Mouse (Mus musculus) lung, embryonic 15.5 days (tissue): ENCODE data around the gene Tmem120b. TPM values are rescaled to one million over a fixed set of nuclear protein-coding genes. Genes with fewer than 3 reads are reported as not detected.

Source experiments
- ATAC-seq: fragments of 200-750 bp; cut with Nextera tagmentation; 2 replicates; pipeline ENCODE4 v1.8.0; 2017; ENCODE audit warnings: moderate number of reproducible peaks, borderline replicate concordance; ENCODE audit not compliant: low FRiP score, low TSS enrichment; ENCODE audit errors: extremely low read depth
- H3K27ac ChIP-seq: fragments of 300-500 bp; sonication (generic); 2 replicates; pipeline ENCODE4 v1.5.1; 2015; ENCODE audit warnings: moderate library complexity, mild to moderate bottlenecking, inconsistent platforms
- H3K27me3 ChIP-seq: fragments of 300-500 bp; sonication (generic); 2 replicates; pipeline ENCODE4 v1.6.1; 2015; ENCODE audit warnings: inconsistent platforms
- H3K36me3 ChIP-seq: fragments of 300-500 bp; sonication (generic); 2 replicates; pipeline ENCODE4 v1.6.1; 2015; ENCODE audit warnings: inconsistent platforms
- H3K4me1 ChIP-seq: fragments of 300-500 bp; sonication (generic); 2 replicates; pipeline ENCODE4 v1.6.1; 2015; ENCODE audit warnings: inconsistent platforms
- H3K4me2 ChIP-seq: fragments of 300-500 bp; sonication (generic); 2 replicates; pipeline ENCODE4 v1.6.1; 2015; ENCODE audit warnings: inconsistent platforms, mild to moderate bottlenecking, moderate library complexity
- H3K4me3 ChIP-seq: fragments of 300-500 bp; sonication (generic); 2 replicates; pipeline ENCODE4 v1.5.1; 2015; ENCODE audit warnings: mild to moderate bottlenecking, inconsistent platforms
- H3K9ac ChIP-seq: fragments of 300-500 bp; sonication (generic); 2 replicates; pipeline ENCODE4 v1.6.1; 2015; ENCODE audit warnings: inconsistent platforms
- H3K9me3 ChIP-seq: fragments of 300-500 bp; sonication (generic); 2 replicates; pipeline ENCODE4 v1.6.1; 2016; ENCODE audit warnings: inconsistent platforms
- WGBS: fragments of 180-500 bp; shearing (Covaris S2); methylation state at CpG from one replicate; pipeline ENCODE4 v1.1.7; 2015; 5-methylcytosine and 5-hydroxymethylcytosine counted together
- polyA plus RNA-seq: library from polyadenylated mRNA; unstranded; fragments of >200 nt; fragmentation: Nextera tagmentation; extraction: Ambion mirVana; gene quantifications from 2 replicates; pipeline ENCODE4 v1.2.1, GENCODE M21; 2015

Tmem120b gene
- polyA plus RNA-seq, 1 experiment from 2014 or later, result 14.0 TPM

DNA sequence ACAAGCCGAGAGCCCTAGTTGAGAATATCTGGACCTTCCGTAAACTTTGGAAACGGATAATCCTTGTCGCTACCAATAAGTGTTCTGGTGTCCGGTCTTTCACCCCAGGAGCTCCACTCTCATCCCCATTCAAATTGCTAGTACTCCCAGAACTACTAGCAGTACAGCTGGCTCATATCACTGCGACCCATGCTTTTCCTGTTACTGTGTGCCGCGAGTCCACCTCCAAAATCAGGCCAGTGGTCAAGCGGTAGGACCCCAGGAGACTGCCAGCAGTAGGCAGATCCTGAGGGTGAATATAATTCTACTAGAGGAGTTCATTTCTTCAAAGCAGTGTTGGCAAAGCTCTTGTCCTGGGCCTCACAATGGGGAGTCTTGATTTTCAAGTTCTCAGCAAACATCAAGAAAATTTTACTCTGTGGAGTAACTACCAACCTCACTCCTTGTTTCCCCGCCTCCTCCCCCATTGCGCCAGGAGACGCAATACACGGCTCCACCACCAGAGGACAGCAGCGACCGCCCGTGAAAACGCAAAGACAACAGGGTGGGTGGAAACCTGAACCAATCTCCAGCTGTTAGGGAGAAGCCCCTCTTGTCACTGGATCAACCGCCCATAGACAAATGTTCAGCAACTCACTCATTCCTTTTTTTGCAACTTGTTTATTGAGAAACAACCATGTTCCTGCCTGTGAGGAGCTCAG is 65.0 kb downstream of the Tmem120b start:
- H3K9me3 ChIP-seq, result no peaks in the 10 kb centered on the region
- WGBS, result 11% methylated on average over 18 of the region's 18 CpGs
- no peak overlapping the region for H3K9ac ChIP-seq
- peaks cover 80% of the 10 kb centered on the region for H3K4me1 ChIP-seq
- H3K4me2 ChIP-seq, result peak overlapping the region; percentile 99
- H3K27ac ChIP-seq, result peak overlapping the region; percentile 100
- no peaks in the 10 kb centered on the region for H3K27me3 ChIP-seq
- ATAC-seq, result no peak
- no peaks in the 10 kb centered on the region for H3K36me3 ChIP-seq
- peak overlapping the region; percentile 43 for H3K4me3 ChIP-seq

DNA sequence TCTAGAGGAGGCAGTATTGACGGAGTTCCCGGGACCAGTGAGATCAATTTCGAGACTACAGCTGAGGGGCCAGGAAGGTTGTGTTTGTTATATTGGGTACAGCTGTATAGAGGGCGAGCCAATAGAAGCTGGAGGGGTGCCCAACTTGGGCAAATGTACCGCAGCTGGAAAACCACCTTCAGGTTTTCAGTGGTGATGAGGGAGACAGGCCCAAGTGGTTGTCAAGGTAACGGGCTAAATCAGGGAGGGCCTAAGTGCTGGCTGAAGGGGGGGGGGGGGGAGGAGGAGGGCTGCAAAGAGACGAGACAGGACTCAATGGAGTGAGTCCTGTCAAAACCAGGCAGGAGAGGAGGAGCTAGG is 65.5 kb downstream of the Tmem120b start:
- Histone ChIP-seq H3K4me2 (peak overlapping the region; percentile 99), H3K4me3 (no peak overlapping the region), H3K9me3 (no peaks in the 10 kb centered on the region), H3K9ac (no peak overlapping the region), H3K4me1 (peaks cover 75% of the 10 kb centered on the region), H3K36me3 (no peaks in the 10 kb centered on the region), H3K27ac (peak overlapping the region; percentile 100), H3K27me3 (no peaks in the 10 kb centered on the region)
- no peak for ATAC-seq
- 16% methylated on average over 7 of the region's 7 CpGs for WGBS

DNA sequence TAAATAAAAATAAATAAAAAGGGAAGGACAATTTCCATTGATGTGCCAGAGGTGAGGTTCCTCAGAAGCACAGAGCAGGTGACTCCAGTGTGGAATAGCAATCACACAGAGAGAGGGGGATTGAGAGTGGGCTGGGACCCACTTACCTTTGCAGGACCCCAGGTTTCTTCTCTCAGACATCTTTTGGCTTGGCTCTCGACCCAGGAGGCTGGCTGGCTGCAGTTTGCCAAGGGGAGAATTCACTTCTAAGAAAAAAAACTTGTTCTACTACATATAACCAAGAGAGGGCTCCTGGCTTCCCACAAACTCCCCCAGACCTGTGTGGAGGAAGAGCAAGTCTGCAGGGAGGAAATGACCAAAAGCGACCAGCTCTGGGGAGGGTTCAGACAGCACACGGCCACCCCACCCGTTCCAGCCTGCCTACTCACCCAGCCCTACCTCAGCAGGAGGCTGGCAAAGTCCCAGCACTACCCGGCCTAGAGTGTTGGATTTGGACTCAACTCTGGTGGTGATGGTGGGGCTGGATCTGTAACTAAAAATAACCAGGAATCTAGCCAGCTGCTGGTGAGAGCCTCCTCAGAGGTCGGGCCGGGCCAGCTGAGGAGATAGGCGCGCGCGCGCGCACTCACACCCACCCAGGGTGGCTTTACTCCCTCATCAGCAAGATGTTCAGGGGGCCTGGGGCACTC is 66.1 kb downstream of the Tmem120b start:
- Histone ChIP-seq H3K27me3 (no peaks in the 10 kb centered on the region), H3K4me1 (peaks cover 69% of the 10 kb centered on the region), H3K9me3 (no peaks in the 10 kb centered on the region), H3K9ac (peak overlapping the region; percentile 96; the same call in 1 of the 2 replicates), H3K4me3 (peak overlapping the region; percentile 57; the same call in 1 of the 2 replicates), H3K36me3 (no peaks in the 10 kb centered on the region), H3K4me2 (peak overlapping the region; percentile 99), H3K27ac (peak overlapping the region; percentile 100)
- WGBS, result 21% methylated on average over 13 of the region's 13 CpGs
- no peak for ATAC-seq

DNA sequence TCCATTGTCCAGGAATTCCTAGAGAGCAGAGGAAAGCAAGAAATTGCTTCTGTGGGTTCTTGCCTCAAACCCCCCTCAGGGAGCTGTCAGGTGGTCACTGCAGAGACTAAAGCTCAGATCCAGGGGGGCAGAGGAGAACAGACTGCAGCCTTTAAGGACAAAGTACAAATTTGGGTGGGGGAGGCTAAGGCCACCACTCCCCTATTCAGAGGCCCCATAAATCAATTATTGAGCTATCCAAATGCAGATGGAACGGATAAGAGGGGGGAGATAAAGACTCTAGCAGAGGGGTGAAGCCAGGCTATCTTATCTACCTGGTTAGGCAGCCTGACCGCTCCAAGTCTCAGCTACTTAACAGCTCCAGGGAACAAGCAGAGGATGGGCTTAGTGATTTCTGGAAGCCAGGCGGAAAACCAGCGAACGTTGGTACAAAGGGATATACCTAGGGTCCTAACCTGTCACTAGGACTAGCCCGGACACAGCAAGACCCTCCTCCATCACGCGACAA is 66.7 kb downstream of the Tmem120b start:
- Histone ChIP-seq H3K36me3 (no peaks in the 10 kb centered on the region), H3K4me2 (peak overlapping the region; percentile 99), H3K9ac (peak overlapping the region; percentile 96; the same call in 1 of the 2 replicates), H3K9me3 (no peaks in the 10 kb centered on the region), H3K4me1 (peaks cover 69% of the 10 kb centered on the region), H3K27ac (peak overlapping the region; percentile 100), H3K27me3 (no peaks in the 10 kb centered on the region), H3K4me3 (peak overlapping the region; percentile 57)
- WGBS, result 23% methylated on average over 8 of the region's 8 CpGs
- no peak for ATAC-seq

DNA sequence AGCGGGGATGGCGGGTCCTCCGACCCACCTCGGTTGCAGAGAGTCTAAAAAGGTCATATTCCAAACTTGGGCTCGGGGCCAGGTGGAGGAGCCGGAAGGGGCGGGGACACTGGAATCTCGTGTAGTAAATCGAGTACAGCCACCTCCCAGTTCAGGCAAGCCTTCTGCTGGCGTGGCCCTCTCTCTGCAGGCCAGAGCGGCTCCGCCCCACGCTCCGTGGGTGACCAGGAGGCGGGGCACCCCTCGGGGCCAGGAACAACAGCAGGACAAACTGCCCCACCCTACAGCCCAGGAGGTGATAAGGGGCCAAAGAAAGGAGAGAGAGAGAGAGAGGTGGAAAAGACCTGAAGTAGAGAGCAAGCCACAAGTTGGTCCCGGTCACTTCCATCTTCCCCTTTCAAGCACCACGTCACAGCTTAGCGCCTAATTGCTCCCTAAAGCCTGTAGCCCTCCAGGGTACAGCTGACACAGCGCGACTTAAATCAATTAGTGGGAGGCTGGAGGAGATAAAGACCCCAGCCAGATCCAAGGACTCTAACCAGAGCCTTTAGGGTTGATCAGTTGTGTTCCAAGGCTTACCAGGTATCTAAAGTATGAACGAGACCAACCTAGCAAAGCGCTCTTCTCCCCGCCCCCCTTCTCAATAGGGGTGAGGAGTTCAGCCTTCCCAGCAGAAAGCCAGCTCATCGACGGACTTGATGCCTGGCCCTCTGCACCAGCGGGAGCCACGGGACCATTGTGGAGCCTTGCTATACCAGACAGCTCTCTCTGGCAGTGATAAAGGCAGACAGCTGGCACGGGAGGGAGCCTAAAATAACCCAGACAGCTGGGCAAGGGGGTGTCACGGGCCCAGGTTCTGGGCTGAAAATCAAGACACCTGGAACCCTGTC is 67.5 kb downstream of the Tmem120b start:
- H3K27me3 ChIP-seq, result no peaks in the 10 kb centered on the region
- H3K4me2 ChIP-seq, result peak overlapping the region; percentile 99
- H3K9me3 ChIP-seq, result no peaks in the 10 kb centered on the region
- peak; percentile 8 for ATAC-seq
- no peaks in the 10 kb centered on the region for H3K36me3 ChIP-seq
- peak overlapping the region; percentile 96 for H3K9ac ChIP-seq
- H3K4me1 ChIP-seq, result peaks cover 66% of the 10 kb centered on the region
- WGBS, result 2% methylated on average over 30 of the region's 30 CpGs
- H3K4me3 ChIP-seq, result peak overlapping the region; percentile 57
- H3K27ac ChIP-seq, result peak overlapping the region; percentile 100

DNA sequence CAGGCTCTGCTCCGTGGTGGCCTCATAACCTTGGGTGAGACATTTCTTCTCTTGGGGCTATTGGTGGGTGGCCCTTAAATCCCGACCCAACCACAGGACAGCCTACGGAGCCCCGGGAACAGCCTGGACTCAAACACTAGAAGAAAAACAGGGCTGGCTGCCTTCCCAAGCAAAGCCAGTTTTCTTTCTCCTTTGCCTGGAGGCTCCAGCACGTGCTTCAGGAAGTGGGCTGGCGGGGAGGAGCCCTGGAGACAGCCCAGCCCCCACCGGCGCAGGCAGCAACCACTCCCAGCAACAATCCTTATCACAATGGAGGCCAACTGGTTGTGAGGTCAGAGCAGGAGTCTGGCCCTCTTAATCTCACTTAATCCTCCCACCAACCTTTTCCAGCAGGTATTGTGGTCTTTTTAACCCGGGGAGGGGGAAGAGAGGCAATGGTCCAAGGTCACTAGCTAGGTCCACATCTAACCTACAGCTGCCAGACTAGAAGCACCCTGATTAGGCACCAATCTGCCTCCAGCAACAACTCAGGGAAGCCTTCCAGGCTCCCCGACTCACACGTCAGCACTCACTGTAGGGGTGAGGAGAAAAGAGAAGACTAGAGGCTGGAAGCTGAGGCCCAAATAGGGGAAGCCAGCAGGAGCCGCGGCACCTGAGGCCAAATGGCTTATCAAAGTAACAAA is 68.3 kb downstream of the Tmem120b start:
- WGBS, result 1% methylated on average over 13 of the region's 13 CpGs
- no peaks in the 10 kb centered on the region for H3K36me3 ChIP-seq
- no peaks in the 10 kb centered on the region for H3K27me3 ChIP-seq
- H3K27ac ChIP-seq, result peak overlapping the region; percentile 100
- peak; percentile 44 for ATAC-seq
- peak overlapping the region; percentile 96 for H3K9ac ChIP-seq
- peak overlapping the region; percentile 99 for H3K4me2 ChIP-seq
- no peaks in the 10 kb centered on the region for H3K9me3 ChIP-seq
- H3K4me3 ChIP-seq, result peak overlapping the region; percentile 57
- H3K4me1 ChIP-seq, result peaks cover 65% of the 10 kb centered on the region

DNA sequence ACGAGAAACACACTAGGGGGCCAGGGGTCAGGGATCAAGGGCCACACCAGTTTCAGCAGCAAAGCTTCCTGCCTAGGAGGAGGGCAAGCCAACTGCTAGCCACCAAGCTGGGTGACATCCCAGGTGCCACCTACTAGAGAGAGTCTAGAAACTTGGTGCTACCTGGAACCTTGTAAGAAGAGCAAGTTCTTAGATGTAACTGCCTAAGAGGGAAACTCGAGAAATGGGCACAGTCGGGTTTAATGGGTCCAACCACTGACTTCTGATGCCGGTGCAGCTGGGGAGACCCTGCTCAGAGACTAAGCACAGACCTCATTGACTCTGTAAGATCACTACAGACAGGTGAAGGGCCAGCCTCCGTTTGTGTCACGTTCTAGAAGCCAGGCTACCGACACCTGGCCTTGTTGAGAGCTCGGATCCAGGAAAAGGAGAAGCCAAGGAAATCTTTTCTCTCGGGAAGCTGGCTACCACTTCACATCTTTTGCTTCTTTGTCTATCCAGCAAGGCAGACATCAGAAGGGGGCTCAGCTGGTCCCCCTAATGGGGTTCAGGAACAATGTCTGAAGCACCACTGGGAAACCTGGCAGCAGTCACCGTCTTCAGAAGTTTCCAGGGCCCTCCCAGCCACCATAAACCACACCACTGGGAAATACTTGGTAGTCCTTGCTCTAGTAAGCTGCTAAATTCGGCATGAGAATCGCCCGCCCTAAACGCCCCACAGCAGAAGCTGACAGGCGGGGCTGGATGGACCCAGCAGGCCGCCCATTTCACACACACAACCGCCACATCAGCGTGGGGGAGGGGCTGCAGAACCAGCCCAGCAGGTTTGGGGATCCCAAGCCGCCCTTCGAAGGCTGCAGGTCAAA is 69.1 kb downstream of the Tmem120b start:
- 3% methylated on average over 20 of the region's 20 CpGs for WGBS

DNA sequence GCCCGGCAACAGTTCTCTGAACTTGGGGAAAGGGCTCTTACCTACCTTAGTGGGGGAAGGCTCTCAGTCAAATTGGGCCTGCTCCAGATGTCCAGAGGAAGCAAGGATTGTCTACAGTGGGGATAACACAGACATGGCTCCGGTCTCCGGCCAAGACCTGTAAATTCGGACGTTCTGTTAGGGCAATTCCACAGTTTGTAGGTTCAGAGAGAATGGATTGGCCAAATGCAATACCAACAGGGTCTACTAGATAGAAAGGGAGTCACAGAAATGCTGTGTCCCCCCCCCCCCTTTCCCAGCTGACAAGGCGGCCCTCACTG is 69.7 kb downstream of the Tmem120b start:
- Histone ChIP-seq H3K4me1 (peaks cover 52% of the 10 kb centered on the region), H3K27ac (peak overlapping the region; percentile 100), H3K4me2 (peak overlapping the region; percentile 99), H3K9ac (peak overlapping the region; percentile 96), H3K4me3 (peak overlapping the region; percentile 57), H3K27me3 (no peaks in the 10 kb centered on the region), H3K36me3 (no peaks in the 10 kb centered on the region), H3K9me3 (no peaks in the 10 kb centered on the region)
- under 1% methylated on average over 6 of the region's 6 CpGs for WGBS
- ATAC-seq, result no peak

More for the DNA sequence above, 69.1 kb downstream of the Tmem120b start:
- peak overlapping the region; percentile 100 for H3K27ac ChIP-seq
- H3K4me3 ChIP-seq, result peak overlapping the region; percentile 57
- ATAC-seq, result peak; percentile 8; the same call in 1 of the 2 replicates
- no peaks in the 10 kb centered on the region for H3K9me3 ChIP-seq
- H3K4me1 ChIP-seq, result peaks cover 58% of the 10 kb centered on the region
- H3K36me3 ChIP-seq, result no peaks in the 10 kb centered on the region
- no peaks in the 10 kb centered on the region for H3K27me3 ChIP-seq
- peak overlapping the region; percentile 96 for H3K9ac ChIP-seq
- peak overlapping the region; percentile 99 for H3K4me2 ChIP-seq

DNA sequence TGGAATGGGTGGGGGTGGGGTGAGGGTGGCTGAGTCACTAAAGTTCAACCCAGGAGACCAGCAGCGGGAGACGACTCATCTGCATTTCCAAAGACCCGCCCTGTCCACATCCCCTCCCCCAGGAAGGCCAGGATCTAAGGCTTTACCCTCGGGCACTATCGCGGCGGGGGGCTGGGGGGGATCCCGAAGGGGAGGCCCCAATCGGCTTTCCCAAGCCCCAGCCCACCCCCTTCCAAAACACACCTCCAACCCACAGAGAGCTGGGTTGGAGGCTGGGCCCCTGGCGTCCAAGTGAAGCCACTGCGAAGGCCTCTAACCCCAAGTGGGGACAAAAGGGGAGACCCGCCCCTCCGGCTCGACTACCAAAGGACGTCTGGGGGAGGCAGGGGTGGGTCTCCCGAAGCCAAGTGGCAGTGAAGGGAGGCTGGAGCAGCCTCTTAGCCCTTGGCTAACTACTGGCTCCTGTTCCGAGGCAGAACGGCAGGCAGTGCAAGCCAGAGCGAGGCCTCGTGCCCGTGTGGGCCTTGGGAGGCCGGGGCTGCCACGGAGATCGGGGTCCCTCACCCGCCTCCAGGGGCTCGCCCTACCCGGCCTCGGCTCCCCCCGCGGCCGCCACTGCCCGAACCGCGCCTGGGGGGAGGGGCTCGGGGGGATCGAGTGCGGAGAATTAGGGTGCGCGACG is 70.2 kb downstream of the Tmem120b start:
- Histone ChIP-seq H3K9ac (peak overlapping the region; percentile 96), H3K4me3 (peak overlapping the region; percentile 57), H3K4me1 (peaks cover 49% of the 10 kb centered on the region), H3K4me2 (peak overlapping the region; percentile 99), H3K27me3 (no peaks in the 10 kb centered on the region), H3K27ac (peak overlapping the region; percentile 100), H3K9me3 (no peaks in the 10 kb centered on the region), H3K36me3 (no peaks in the 10 kb centered on the region)
- ATAC-seq, result peak; percentile 37
- WGBS, result under 1% methylated on average over 38 of the region's 40 CpGs
